16 mouse cellular contexts compared by ENCODE assay signal in the genomic region with DNA sequence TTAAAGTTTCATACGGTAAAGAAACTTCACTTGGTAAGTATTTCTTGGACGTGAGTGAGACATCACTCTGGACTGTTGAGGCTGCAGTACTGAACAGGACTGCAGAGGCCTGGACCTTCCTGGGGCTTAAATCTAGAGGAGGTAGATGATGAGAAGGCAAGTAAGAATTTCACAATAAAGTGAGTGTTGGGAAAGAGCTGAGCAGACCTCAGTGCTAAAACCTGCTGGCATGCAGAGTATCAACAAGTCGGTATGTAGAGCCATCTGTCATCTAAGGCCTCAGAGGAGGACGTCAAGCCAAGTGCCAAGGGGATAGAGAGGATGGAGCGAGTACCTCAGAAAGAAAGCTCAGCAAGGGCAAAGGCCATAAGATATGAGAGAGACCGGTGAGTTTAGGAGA. TPM values are rescaled to one million over a fixed set of nuclear protein-coding genes. Genes with fewer than 3 reads are reported as not detected.
"Had no signal": no experiment of that assay in that cellular context is flagged by ENCODE, and none has a peak within 500 bp of the region (broad histone marks: within the 10 kb centered on the region; RNA-seq: fewer than 3 reads in every experiment).

No protein-coding gene starts in this region.

- DNase-seq: retina, postnatal 1 day; right cerebral cortex, adult 18-20 months; right cerebral cortex, postnatal 14 days; right cerebral cortex, postnatal 25 days; right cerebral cortex, postnatal 4 days; thymus, adult 18-20 months; thymus, adult 2 months; thymus, postnatal 14 days; thymus, postnatal 25 days; thymus, postnatal 36 days; thymus, postnatal 4 days had no signal

- H3K36me3 ChIP-seq: neural tube, embryonic 12.5 days; neural tube, embryonic 13.5 days; neural tube, embryonic 15.5 days; stomach, embryonic 15.5 days had no signal

- H3K27ac ChIP-seq: neural tube, embryonic 12.5 days; neural tube, embryonic 13.5 days; neural tube, embryonic 15.5 days; stomach, embryonic 15.5 days had no signal

- H3K4me3 ChIP-seq: neural tube, embryonic 12.5 days; neural tube, embryonic 13.5 days; neural tube, embryonic 15.5 days; stomach, embryonic 15.5 days had no signal

- H3K4me1 ChIP-seq: neural tube, embryonic 12.5 days; neural tube, embryonic 13.5 days; neural tube, embryonic 15.5 days; stomach, embryonic 15.5 days had no signal

- H3K9me3 ChIP-seq: neural tube, embryonic 12.5 days; neural tube, embryonic 13.5 days; neural tube, embryonic 15.5 days; stomach, embryonic 15.5 days had no signal

- H3K4me2 ChIP-seq: neural tube, embryonic 12.5 days; neural tube, embryonic 13.5 days; neural tube, embryonic 15.5 days; stomach, embryonic 15.5 days had no signal

- H3K9ac ChIP-seq: neural tube, embryonic 12.5 days; neural tube, embryonic 13.5 days; neural tube, embryonic 15.5 days; stomach, embryonic 15.5 days had no signal

RNA-seq across cellular contexts. Expression of a gene that starts 8.4 kb away (rescaled TPM):
- total RNA-seq: neutrophil, adult 5-6 weeks had no signal
